Mouse (Mus musculus): Measurements from ENCODE around the gene 1700122O11Rik.
A peak's percentile ranks its signal among the peaks of the same experiment; 100 is the strongest.

The 1700122O11Rik gene

DNA sequence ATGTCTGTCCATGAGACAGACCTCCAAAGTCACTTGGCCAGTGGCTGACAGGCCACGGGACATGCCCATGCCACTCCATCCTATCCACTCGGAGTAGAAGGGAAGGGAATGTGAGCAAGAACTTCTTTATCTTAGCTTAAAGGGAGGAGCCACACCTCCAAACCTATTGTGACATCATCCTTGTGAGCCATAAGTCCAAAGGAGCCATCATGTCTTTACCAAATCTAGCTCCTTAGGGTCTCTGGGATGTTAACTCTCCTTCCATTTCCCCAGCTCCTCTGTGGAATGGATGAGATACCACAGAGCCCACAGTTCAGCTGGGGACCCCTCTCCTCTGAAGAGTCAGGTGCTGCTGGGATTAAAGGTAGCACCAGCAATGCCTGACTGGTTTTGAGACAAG lies at the start of gene 1700122O11Rik:
Gene 1700122O11Rik, minus strand, starts transcription at position 101 of the 400 bp plus-strand sequence.
- DNase-seq (ENCODE audit: low spot score) = no peak

DNA sequence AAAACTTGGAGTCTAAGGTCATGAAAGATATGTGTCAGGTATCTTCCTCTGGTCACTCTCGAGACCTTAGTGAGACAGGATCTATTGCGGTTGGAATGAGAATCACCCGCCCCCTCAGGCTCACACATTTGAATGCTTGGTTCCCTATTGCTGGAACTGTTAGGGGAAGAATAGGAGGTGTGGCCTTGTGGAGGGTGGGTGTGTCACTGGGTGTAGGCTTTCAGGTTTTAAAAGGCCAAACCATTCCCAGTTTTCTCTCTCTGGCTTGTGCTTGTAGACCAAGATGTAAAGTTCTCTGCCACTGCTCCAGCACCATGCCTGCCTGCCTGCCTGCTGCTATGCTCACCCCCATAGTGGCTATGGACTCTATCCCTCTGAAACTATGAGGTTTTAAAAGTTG lies 42.5 kb upstream of the 1700122O11Rik start:
- DNase-seq (ENCODE audit: low spot score) = no peak

DNA sequence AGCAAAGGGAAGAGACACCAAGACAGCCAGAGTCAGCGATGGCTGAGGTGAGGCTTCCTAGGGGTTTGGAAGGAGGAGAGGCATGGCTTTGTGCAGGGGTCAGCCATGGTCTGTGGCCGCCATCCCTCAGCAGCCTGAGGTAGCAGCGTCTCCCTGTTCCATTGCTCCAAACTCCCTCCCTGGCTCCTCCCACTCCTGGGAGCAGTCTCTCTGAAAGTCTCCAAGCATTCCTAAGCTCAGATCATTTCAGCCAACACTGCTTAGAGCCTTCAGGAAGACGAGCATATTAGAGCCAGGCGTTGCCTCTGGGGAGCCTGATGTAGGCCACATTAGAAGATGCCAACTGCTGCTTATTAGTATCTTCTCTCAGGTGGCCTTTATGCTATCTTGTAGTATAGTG lies 29.6 kb upstream of the 1700122O11Rik start:
- no peak for DNase-seq (ENCODE audit: low spot score)

DNA sequence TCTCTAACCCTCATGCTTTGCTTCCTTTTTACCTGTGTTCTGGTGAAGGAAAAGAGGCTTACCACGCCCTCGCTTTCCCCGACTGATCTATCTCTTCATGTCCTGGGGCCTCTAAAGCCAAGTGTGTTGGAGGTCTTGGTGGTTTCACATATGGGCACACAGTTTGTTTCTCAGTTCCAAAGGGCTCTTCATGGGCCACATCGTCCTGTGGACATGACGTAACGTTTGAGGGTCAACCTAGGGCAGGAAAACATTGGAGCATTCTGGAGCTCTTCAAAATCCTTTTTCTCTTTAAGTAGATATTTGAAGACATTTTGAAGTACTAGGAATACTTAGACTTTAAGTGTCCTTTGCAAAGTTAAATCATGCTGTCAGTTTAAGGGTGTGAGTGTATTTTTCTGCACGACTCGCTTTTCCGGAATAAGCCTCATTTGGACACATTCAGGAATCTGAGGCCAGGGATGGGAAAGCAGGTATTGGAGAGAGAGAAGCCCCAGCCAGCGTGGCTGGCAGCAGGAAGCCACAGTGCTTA lies 29.1 kb upstream of the 1700122O11Rik start:
- no peak for DNase-seq (ENCODE audit: low spot score)

DNA sequence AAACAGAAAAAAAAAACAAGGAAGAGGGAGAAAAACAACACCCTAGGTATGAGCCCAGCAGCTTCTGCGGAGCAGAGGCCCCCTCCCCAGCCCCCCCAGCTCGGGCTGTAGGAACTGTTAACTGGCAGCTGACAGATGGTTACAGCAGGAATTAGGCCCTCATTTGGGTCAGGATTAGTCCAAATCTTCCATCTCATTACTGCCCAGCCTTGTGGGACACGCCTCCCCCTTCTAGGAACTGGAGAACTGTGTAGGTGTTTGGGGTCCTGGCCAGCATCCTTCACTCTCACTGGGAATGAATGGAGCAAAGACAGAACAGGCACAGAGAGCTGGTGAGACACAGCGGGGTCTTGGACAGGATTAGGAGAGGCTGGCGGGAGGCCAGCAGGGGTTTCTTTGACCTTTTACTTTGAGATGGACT lies 27.0 kb upstream of the 1700122O11Rik start:
- DNase-seq (ENCODE audit: low spot score) = no peak

DNA sequence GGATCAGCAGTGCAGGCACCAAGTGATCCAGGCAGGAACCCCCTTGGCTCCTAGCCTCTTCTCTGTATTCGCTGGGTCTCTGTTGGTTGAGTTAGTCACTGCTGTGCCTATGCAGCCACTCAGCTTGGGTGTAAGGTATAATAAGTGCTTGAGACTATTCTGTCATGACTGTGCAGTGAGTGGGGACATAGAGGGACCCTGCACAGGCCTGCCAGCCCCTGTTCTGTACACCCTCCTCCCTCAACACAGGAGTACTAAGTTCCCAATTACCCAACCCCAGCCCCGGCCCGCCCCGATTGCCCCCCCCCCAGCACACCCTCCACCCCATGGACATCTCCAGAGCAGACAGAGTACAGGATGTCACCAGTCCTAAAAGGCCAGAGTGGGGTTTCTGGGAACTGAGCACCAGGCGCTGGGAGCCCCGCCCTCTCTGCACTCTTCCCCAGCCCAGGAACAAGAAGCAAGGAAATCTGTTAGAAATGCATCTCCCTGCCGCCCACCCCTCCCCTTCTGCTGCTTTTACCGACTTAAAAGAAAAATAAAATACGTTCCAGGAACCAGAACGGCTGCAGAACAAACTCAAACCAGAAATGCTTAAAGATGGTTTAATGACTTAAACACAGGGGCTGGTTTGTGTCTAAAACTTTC lies 26.2 kb upstream of the 1700122O11Rik start:
- DNase-seq (ENCODE audit: low spot score) = no peak

DNA sequence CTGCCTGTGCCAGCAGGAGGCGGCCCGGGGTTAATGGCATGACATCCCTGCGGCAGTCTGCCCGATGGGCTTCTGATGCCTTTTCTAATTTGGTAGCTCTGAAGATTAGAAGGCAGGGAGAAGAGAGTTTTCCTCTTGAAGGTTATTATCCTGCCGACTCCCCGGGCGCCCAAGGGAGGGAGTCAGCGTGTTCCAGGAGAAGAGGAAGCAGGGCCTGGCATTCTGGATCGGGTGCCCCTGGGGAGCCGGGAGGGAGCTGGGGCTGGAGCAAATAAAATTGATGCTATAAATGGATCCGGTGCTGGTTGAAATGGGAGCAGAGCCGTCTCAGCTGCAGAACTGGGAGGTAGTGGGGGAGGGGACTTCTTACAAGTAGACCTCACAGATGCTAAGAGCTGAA lies 19.3 kb upstream of the 1700122O11Rik start:
- no peak for DNase-seq (ENCODE audit: low spot score)

DNA sequence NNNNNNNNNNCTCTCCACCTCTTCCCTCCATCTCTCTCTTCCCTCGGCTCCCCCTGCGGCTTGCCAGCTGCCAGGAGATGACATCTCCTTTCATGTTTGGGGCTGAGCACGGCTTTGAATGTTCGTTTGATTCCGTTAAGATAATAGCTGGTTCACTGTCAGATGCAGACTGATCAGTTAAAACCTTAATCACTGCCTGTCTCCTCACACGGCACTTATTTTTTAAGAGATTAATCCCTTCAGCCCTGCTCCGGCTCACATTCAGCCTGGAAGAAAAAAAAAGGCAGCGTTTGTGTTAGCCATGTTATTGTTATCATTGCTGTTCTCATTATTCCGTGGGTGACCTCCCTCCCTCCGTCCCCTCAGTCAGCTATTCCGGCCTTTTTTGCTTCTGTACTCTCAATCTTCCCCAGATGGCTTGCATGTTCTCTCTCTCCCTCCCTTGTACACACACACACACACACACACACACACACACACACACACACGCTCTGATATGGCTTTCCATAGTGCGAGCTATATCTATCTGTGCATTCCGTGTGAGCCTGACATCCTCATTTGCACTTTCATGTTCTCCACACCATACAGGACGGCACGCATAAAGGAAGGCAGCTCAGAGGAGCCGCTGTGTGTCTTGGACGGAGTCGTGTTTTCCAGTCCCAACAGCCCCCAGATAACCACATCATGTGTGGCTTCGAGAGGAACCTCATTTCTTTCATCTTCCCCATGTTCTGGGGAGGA lies 17.2 kb upstream of the 1700122O11Rik start:
- no peak for DNase-seq (ENCODE audit: low spot score)

DNA sequence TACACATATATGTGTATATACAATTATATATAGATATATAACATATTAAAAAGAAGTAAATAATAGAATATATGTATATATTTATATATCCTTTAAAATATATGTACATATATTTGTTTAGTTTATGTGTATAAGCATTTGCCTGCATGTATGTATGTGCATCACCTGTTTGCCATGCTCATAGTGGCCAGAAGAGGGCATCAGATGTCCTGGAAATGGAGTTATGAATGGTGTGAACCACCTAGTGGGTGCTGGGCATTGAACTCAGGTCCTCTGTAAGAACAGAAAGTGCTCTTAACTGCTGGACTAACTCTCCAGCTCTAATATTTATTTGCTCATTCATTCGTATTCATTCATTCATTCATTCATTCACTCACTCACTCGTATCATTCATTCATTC lies 15.6 kb upstream of the 1700122O11Rik start:
- no peak for DNase-seq (ENCODE audit: low spot score)

DNA sequence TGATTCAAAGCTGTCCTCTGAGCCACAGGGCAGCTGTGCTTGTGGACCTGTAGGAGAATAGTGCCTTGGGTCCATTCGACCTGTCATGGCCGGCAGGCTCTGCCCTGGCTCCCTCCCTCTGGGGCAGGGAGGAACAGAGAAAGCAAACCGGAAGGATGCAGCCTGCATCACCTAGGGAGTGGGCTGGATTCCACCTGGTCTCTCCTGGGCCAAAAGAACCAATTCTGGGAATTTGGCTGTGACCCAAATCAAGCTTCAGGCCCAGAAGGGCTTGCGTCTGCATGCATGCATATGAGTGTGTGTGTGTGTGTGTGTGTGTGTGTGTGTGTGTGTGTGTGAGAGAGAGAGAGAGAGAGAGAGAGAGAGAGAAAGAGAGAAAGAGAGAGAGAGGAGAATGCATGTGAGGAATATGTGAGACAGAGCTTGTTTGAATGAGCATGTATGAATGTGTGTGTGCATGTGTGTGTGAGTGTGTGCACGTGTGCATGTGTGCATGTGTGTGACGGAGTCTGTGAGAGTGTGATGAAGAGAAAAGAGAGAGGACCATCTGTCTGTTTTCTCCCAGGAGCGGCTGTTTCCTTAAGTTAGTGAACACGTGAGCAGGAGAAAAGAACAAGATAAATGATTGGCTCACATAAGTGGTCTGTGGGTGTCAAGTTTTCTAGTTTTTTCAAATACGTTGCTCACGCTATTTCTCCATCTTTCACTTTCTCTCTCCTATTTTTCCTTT lies 14.4 kb upstream of the 1700122O11Rik start:
- DNase-seq (ENCODE audit: low spot score) = no peak

DNA sequence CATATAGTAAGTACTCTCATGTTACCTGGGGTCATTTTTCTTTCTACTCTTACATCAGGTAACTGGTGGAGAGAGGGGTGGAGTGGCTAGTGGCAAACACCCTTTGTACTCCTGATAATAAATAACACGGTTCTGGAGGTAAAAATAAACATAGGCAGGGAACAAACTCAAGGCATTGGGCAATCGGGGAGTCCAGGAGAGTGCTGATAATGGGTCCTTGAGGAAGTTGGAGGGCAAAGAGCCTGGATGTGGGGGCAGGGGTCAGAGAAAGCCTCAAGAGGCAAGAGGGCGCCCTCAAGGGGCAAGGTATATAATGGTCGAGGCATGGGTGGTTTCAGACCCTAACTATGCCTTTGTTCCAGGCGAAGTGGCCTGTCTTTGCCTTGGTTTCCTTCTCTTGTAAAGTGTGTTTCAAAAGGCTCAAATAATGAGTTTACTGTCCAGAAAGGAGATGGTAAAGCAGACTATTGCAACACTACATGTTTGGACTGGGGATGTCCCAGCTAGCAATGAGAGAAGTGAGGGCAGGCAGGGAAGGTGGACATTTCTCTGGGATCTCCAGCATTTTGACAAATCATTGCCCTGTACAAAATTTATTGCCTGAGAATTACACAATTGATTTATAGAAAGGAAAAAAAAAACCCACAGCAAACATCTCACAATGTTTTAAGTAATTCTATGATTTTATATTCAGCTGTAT lies 13.7 kb upstream of the 1700122O11Rik start:
- no peak for DNase-seq (ENCODE audit: low spot score)

DNA sequence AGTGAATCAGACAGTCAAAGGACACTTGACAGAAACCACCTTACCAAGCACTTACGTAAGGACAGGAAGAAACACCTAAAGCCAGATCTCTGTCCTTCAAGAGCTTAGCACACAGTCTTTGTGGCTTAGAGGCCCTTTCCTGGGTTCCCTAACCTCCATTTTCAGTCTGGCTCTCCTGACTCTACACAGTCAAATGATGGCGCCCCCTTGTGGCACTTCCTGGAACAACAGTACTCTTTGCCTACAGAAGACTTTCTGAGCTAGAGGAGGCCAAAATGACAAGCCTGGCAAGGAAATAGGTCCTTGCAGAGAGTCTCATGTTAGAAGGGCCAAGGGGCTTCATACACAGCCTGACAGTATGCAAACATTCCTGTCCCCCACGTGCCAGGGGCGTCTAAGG lies 7.5 kb upstream of the 1700122O11Rik start:
- DNase-seq (ENCODE audit: low spot score) = peak; percentile 78

DNA sequence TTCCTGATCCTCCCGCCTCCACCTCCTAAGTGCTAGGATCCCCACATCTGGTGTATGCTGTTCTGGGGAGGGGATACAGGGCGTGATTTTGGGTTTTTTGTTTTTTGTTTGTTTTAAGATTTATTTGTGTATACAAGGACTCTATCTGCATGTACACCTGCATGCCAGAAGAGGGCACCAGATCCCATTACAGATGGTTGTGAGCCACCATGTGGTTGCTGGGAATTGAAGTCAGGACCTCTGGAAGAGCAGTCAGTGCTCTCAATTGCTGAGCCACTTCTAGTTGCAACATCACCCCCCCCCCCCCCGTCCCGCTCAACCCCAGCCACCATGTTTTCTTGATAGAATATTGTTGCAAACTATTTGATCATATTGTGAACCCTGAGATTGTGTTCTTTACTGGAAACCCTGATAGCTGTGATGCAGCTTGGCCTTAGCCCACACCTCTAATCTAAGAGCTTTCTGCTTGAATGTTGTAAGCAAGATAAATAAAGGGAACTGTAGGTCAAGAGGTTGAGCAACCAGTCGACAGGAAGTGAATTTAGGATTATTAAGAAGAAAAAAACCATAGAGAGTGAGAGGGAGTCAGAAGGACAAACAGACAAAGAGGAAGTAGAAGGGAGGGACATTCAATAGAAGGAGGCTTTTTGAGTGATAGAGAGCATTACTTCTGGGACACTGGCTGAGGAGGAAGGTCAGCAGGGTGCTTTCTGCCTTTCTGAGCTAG lies 5.2 kb upstream of the 1700122O11Rik start:
- DNase-seq (ENCODE audit: low spot score) = no peak

DNA sequence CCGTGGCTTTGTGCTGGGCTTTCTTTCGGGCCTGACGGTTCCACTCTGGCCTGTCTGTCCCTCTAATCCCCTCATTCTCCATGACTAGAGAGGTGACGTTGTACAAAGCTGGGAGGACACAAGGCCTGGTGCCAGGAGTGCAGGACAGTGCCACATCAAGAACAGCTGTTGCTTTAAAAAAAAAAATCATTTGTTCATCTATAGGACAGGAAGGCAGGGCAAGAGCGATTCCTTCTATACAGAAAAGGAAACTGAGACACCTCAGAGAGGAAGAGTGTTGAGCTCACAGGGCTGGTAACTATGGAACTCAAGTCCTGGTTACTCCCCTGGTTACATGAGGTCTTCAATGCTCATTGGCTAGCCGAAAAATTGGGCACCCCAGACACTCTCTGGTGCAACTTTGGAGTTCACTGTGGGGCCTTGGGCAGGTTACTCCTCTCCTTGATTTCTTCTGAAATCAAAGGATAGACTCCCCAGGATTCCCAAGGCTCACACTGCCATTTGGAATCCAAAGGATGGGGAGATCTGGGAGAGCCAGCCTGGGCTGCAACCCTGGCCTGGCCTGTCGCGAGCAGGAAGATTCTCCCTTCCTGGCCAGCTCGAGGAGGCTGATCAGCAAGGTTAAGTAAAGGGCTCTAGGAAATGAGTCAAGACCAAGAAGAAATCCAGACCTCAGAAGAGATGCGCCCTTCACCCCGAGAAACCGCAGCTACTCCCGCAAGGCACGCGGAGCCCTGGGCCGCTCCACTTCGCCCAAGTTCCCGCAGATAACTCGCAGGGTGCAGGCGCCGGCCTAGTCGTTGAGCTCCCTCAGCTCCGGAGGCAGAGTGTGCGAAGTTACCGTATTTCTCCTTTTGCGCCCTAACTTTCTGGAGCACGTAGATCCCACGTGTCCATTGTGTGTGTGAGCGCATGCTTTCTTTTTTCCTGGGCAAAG lies 3.5 kb upstream of the 1700122O11Rik start:
- DNase-seq (ENCODE audit: low spot score) = peak; percentile 44

DNA sequence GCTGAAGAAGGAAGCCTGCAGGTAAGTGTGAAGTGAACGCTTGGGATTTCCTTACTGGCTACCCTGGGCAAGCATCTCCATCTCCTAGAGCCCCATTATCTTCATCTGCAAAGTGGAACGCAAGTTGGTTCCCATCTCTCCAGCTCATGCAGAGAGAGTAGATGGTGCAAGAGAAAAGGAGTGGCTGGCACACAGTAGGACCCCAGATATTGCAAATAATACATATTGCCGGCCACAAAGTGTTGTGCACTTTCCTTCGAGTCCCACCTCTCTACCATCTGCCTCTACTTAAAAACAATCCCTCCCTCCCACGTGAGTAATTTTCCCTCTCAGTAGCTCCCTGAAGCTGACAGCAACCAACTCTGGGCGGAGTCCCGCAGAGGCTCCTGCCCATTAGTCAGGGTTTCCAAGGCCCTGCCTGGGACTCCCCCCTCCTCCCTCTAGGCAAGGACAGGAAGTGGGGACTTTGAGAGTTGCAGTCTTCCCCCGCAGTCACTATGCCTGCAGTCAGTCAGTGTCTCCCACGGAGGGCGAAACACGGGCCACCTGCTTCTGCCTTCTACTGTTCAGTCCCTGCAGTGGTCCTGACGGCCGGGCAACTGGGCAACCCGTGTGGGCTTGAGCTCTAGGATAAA lies 1.3 kb upstream of the 1700122O11Rik start:
- DNase-seq (ENCODE audit: low spot score) = peak; percentile 39

DNA sequence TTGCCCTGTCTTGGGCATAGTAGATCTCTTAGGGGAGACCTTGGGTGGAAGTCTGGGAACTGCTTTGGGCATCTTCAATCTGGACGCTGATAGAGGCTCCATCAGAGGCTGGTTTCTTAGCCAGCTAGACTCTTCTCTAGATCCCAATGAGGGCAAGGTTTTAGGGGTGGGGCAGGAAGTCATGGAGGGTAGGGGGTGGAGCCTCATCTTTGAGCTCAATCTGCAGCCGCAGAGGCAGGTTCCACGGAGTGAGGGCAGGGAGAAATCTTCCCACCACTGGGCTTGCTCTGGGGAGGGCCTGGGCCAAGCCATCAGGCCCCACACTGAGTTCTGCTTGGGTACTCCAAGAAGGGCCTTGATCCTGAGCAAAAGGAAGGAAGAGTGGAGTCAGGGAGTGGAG lies 1.2 kb downstream of the 1700122O11Rik start:
- DNase-seq (ENCODE audit: low spot score) = no peak

DNA sequence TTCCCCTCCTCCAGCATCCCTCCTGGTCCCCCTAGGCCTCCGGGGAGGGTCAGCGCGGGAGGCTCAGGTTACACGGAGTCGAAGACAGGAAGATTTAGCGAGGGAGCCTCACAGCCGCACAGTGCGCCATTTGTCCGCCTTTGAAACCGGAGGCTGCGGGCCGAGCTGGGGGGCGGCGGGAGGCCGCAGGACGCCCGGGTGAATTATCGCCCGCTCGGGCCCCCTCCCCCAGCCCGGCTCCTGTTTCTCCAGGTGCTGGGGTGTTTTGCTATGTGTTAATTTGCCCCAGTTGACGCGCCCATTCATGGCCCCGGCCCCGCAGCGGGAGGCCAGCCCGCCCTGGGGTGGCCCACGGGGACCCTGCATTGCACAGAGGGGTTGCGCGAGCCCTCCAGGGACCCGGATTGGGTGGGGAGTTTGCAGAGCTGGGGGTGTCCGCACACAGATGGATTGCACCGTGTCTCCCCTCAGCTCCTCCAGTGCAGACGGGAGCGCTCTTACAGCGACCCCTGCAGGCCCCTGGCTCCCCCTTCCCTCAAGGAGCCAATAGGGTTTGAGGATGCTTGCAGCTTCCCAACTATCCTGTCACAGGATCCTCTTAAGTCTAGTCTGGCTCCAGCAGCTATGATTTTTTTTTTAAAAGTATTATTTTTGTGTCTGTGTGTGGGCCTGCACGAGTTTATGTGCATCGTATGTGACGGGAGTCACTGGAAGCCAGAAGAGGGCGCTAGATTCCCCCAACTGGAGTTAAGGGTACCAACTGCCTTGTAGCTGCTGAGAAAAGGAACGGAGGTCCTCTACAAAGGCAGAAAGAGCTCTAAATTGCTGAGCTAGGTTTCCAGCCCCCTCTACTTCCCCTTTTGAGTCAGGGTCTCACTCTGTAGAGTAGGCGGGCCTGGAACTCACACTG lies 6.3 kb downstream of the 1700122O11Rik start:
- DNase-seq (ENCODE audit: low spot score) = peak; percentile 19

DNA sequence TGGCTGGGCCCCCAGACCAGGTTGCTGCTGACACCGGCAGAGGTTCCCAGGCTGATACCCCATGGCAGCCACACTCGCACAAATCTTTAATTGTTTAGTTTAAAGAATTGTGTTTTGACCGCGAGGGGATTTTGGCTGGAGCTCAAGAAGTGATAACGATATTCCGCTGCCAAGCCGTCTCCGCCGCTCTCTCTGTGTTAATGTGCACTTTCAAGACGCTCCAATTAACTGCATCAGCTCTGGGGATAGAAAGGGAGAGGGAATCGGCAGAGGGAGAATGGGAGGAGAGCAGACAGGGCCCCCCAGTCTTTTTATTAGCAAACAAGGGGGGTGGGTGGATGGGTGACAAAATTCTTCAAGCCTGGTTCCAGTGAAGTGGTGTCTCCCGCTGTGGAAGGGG lies 8.9 kb downstream of the 1700122O11Rik start:
- no peak for DNase-seq (ENCODE audit: low spot score)

DNA sequence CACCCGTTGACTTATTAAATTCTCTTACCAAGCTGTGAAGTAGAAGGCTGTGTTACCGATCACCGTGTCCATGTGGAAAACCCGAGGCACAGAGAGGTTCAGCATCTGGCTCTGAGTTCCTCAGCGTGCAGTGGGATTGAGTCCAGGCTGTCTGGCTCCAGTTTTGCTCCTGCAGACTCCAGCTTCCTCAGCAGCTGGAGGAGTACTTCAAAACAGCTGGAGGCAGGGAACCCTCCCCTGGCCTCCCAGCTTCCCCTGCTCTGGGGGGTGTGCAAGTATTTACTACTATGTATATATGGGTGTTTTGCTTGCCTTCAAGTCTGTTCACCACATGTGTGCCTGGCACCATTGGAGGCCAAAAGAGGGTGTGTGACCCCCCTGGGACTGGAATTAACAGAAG lies 9.8 kb downstream of the 1700122O11Rik start:
- no peak for DNase-seq (ENCODE audit: low spot score)
